Mouse (Mus musculus) forelimb bud, embryonic 11.5 days (tissue): ENCODE data around the gene Hacd2.
A peak's percentile ranks its signal among the peaks of the same experiment; 100 is the strongest.

Experiments used
- DNase-seq: peaks from one replicate; pipeline ENCODE4 v3.0.0-alpha.2; 2012; ENCODE audit warnings: low read depth, low spot score

Hacd2 gene

DNA sequence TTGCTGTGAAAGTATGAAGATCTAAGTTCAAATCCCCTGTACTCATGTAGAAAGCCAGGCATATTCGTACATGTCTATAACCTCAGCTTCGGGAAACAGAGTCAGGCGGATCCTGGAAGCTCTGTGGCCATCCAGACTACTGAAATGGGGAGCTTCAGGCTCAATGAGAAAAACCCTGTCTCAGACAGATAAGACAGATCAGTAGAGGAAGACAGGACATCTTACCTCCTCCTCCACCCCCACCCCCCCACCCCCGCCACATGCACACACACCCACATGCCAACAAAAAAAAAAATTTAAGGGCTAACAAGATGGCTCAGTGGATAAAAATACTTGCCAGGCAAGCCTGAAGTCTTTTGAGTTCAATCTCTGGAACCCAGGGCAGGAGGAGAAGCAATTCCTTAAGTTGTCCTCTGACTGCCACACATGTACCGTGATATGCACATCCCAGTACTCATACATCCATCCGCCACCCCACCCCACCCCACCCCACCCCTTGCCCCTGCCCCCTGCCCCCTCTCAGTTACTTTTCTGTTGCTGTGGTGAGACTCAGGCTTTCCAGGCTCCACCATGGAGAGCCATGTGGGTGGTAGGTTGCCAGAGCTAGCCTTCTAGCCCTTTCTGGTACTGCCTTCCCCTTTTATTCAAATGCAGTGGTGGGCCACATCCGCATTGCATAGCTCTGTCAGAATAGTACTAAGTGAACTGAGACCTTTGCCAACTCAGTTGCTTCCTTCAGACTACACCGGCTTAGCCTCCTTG is 32.4 kb downstream of the Hacd2 start:
- DNase-seq = no peak

DNA sequence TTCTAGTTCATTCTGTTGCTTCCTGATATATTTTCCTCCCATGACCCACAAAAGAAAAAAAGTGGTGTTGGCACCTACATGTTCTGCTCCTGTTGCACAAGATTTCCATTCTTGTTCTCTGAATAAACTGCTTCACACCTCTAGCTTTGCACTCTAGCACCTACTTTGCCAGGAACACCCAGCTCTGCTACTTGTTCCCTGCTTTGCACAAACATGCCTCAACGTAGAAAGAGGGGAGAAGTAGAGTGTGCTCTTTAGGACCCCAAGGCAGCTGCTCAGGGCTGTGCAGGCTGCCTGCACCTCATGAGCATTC is 32.9 kb downstream of the Hacd2 start:
- no peak for DNase-seq

DNA sequence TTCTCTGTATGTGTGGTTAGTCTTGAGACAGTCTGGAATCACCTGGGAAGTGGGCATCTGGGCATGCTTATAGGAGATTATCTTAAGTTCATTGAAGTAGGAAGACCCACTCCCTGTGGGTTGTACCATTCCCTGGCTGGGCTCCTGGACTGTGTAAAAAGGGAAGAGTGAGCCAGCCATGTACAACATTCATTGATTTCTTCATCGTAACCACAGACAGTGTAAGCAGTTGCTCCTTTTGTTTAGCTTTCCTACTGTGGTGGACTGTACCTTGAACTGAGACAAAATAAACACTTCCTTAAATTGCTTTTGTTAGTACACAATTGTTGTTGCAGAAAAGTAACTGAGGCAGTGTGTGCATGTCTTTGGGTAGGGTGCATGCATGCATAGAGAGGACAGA is 33.6 kb downstream of the Hacd2 start:
- DNase-seq = no peak

GRCm38 (mm10) chr16:35056306-35056705 is 34.1 kb downstream of the Hacd2 start:
- peak; percentile 63 for DNase-seq

- DNase-seq = no peak
Measured at GRCm38 (mm10) chr16:35056786-35057185, 34.6 kb downstream of the Hacd2 start.

DNA sequence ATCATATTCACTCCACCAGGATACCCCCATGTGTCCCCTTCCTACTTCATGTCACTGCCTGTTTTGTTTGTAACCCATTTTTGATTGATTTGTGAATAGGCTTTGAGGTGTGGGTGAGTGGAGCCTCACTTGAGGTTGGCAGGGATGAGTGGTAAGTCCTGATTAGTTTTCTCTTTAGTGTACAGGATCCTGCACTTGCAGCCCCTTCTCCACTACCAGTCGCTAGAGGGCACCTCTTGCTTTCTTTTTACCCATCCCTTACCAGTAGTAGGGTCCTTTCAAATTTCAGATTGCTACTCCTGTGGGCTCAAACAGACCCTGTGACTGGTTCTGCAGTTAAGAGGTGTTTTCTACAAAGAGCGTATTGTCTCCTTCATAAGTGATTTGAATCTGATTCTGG is 38.8 kb downstream of the Hacd2 start:
- peak; percentile 38 for DNase-seq

GRCm38 (mm10) chr16:35065724-35066123 is 43.5 kb downstream of the Hacd2 start:
- no peak for DNase-seq

- peak; percentile 54 for DNase-seq
Measured at GRCm38 (mm10) chr16:35067095-35067494, 44.9 kb downstream of the Hacd2 start.

DNA sequence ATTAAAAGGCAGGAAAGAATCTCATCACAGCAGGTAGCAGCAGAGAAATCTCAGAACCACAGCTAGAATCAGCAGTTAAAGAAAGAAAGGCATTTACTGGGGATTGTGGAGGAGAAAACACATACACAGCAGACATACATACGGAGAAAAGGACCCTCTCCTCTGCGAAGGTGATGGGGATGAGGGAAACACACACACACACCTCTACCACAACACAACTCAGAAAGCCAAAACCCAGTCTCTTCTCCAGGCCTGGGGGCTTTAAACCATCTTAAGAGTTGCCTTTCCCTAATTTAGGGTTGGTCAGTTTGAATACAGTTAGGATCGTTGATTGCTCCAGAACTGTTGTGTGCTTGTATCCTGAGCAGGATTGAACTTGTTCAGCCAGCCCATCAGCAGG is 45.4 kb downstream of the Hacd2 start:
- DNase-seq = no peak

- DNase-seq = no peak
Measured at GRCm38 (mm10) chr16:35068886-35069285, 46.7 kb downstream of the Hacd2 start.

DNA sequence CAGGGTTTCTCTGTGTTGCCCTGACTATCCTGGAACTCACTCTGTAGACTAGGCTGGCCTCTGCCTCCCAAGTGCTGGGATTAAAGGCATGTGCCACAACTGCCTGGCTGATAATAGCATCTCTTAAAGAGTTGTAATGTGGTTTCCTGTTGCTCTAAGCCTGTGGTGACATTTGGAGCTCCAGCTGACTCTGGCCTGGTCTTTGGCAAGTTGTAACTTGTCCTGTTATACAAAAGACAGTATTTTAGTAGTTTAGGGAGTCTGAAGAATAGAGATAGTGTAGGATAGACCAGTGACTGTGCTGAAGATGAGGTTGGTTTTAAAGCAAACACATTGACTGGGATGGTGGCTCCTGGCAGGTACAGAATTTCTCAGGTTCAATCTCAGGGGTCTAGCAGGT is 52.2 kb downstream of the Hacd2 start:
- no peak for DNase-seq

DNA sequence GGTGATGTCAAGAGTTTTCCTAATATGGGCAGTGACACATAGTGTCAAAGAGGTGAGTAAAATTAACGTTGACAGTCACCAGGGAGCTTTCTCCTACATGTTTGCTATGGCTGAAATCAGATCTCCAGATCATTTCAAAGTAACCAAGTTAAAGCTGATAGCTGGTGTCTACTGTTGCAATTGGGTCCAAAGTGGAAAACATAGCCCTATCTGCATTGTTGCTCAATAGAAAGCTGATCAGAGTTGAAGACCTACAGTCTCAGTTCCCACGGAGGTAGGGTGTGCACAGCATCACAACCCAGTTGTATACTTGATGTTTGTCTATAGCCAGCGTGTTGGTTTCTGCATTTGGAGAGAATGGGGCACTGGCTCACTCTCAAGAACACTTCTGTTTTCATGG is 53.4 kb downstream of the Hacd2 start:
- DNase-seq = no peak

DNA sequence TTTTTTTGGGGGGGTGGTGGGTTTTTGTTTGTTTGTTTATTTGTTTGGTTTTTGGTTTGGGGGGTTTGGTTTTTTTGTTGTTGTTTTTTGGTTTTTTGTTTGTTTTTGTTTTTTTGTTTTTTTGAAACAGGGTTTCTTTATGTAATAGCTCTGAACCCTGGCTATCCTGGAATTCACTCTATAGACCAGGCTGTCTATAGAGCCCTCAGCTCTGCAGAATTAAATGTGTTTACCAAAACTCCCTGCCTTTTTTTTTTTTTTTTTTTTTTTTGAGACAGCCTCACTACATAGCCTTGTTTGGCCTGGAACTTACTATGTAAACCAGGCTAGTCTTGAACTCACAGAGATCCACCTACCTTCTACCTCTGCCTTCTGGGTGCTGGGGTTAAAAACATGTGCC is 71.3 kb downstream of the Hacd2 start:
- no peak for DNase-seq

DNA sequence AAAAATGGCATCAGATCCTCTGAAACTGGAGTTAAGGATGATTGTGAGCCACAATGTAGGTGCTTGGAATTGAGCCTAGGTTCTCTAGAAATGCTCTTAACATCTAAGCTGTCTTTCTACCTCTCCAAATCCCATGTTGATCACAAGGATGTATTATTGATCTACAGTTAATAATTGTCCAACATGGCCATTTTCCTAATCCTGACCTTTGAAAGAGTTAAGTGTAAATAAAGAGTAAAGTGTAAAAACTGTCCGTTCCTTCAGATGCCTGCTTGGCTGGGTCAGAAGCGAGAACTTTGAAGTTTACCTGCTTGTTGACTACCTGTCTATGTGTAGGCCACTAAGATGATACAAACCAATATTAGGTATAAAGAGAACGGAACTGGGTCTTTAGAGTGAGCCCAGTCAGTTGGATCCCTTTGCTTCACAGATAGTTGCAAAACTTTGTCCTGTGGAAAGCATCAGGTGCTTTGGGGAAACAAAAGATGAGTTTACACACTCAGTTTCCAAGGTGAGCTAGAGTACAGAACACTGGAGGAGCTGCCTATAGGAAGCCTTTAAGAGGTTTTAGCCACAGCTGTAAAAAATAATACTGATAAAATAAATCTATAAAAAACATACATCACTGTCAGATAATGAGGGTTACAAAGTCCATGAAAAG is 75.8 kb downstream of the Hacd2 start:
- DNase-seq = no peak

DNA sequence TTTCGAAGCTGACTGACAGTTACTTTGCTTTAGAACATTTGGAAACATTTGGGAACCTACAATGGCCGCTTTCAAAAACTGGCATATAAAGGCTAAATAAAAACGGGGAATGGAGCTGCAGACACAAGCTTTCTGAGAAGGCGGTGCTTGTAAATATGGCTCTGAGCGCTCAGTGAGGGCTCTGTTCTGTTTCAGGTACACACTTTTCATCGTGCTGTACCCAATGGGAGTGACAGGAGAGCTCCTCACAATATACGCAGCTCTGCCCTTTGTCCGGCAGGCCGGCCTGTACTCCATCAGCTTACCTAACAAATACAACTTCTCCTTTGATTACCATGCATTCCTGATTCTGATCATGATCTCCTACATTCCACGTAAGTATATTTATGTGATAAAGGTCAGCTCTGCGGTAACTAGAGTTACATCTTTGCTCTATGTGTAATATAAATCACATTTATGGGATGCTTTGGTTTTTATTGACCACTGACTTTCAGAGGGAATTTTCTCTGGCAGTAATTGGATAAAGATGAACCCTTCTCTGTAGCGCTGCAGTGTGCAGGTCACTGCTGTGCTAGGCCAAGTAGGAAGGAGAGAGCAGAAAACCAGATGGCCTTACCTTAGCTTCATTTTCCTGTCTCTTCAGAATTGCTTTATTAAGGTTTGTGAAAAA is 79.7 kb downstream of the Hacd2 start:
- peak; percentile 61 for DNase-seq

DNA sequence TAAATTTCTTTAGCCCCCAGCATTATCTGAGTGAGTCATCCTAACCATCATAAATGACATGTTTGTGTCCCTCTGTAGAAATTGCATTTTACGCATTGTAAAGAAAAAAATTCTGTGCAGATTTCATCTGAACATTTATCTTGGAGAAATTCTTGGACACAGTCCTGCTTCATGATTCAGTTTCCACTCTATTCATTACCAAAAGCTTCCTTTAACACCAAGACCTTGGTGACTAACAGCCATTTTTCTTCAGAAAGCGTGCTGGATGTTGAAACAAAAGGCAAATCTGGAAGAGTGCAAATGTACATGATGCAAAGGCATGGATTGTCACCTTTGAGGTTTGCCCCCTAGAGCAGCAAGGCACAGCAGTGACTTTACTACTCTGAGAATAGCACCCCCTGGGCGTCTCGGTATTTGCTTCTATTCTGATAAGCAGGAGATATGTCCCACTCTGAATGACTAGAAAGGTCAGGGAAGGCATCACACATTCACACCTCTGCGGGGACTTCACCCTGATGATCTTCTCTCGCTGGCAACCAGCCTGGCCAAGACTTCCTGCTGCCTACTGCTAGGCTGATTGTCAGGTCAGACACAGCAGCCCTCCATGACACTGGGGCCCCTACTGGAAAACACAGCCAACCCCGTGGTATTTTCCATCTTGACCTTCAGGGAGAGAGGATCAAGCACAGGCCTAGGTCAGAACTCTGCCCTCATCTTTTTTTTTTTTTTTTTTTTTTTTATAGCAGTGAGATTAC is 80.8 kb downstream of the Hacd2 start:
- no peak for DNase-seq

GRCm38 (mm10) chr16:35107985-35108384 is 85.8 kb downstream of the Hacd2 start:
- peak; percentile 58 for DNase-seq

DNA sequence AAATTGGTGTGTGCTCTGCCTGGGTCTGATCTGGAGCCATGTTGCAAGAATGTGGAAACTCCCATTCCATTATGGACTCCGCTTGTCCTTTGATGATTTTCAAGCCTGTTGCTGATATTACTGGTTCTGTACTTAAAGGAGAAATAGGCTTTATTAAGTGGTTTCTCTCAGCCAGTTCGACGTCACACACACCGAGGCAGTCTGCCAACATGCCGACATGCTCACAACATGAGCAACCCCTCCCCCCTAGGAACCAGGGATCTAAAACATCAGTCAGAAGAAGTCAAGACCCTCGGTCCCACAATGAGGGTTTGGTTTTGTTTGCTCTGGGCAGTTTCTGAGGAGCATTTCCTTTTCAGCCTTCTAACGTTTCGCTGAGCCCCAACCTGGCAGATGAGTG is 86.9 kb downstream of the Hacd2 start:
- DNase-seq = peak; percentile 17

GRCm38 (mm10) chr16:35109656-35110291 is 87.5 kb downstream of the Hacd2 start:
- DNase-seq = peak; percentile 20

- DNase-seq = peak; percentile 95
Measured at GRCm38 (mm10) chr16:35110410-35111142, 88.3 kb downstream of the Hacd2 start.

GRCm38 (mm10) chr16:35111143-35111620 is 89.0 kb downstream of the Hacd2 start:
- DNase-seq = no peak
